Mouse (Mus musculus): ENCODE results near the gene Col26a1. TPM values are rescaled to one million over a fixed set of nuclear protein-coding genes. Genes with fewer than 3 reads are reported as not detected.

The Col26a1 gene
- polyA plus RNA-seq, 1 experiment, result 1.00 TPM

DNA sequence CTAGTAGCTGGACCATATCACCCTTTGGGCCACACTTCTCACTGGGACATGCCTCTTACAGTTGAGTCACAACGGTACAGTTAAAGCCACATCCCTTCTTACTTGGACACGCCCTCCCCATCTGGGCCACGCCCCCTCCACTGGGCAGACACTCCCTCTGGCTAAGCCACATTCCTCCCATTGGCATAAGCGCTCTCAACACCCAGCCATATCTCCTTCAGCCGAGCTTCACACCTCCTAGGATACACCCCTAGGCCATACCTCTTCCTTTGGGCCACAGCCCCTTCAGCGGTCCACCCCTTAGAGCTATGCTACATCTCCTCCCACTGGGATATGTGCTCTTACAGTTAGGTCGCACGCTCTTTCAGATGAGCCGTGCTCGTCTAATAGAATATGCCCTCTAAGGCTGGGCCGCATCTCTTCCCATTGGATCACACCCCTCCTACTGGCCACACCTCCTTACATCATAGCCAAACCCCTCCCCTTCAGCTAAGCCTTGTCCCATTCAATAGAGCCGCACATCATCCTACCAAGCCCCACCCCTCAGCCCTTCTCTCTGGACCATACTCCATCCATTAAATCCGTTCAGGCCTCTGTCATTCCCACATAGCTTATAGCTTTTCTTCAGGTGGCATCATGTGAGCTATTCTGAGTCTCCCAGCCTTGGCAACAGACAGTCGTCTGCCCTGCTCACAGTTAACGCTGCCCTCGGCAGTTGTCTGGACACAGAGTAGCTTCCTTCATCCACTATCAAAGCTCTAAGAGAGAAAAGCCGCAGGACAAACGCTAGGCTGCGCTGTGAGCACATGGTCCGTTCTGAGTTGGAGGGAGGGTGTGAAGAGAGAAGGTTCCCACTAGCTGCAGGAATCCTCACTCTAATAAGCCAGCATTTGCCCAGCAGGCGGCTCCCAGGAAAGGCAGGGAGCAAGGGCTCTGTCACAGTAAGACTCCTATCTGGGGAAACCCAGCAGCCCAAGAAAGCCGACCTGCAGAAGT, 109.7 kb downstream of the Col26a1 start:
- H3K36me3 ChIP-seq (ENCODE audit: control insufficient read depth, insufficient read depth), result no peaks in the 10 kb centered on the region
- no peak overlapping the region for H3ac ChIP-seq (ENCODE audit: control insufficient read depth, insufficient read length)
- H3K27me3 ChIP-seq (ENCODE audit: control insufficient read depth, insufficient read depth, insufficient read length), result no peaks in the 10 kb centered on the region
- H3K79me2 ChIP-seq (ENCODE audit: control insufficient read depth, insufficient read depth), result no peaks in the 10 kb centered on the region
- H3K4me2 ChIP-seq (ENCODE audit: low read depth), result no peak overlapping the region
- no peak for TF ChIP-seq MYOD1 (IDR thresholded peaks at IDR 0.05; ENCODE audit: control insufficient read depth in 1 of 3, insufficient read length in 2 of 3, low read depth in 2 of 3)
- no peak for TF ChIP-seq TCF12 (IDR thresholded peaks at IDR 0.05; ENCODE audit: insufficient read depth, poor library complexity, severe bottlenecking)
- no peak for TF ChIP-seq CEBPB (IDR thresholded peaks at IDR 0.05; ENCODE audit: insufficient read depth, poor library complexity, severe bottlenecking)
- TF ChIP-seq SRF (IDR thresholded peaks at IDR 0.05; ENCODE audit: control insufficient read depth, insufficient read length, low read depth), result no peak
- TF ChIP-seq REST (IDR thresholded peaks at IDR 0.05; ENCODE audit: insufficient read depth, insufficient read length), result no peak
- H3K4me3 ChIP-seq, result no peak overlapping the region

DNA sequence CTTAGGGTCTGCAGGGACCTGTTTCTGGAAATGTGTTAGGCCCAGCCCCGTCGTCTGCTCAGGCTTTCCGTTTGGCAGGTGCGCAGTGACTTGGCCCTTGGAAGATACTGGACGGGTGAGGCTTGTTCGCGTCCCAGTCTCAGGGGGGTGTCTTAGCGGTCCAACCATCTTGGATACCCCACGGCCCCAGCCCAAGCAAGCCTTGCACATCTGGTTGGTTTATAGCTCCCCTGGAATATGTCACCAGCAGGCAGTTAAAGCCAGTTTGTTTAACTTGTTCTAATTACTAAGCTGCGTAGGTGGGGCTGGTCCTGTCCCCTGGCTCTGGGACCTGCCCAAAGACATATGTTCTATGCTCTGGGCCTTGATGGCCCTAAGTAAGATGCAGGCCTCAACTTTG, 111.9 kb downstream of the Col26a1 start:
- Histone ChIP-seq H3K36me3 (ENCODE audit: control insufficient read depth, insufficient read depth) (no peaks in the 10 kb centered on the region), H3K4me3 (no peak overlapping the region), H3K27me3 (ENCODE audit: control insufficient read depth, insufficient read depth, insufficient read length) (no peaks in the 10 kb centered on the region), H3ac (ENCODE audit: control insufficient read depth, insufficient read length) (no peak overlapping the region), H3K79me2 (ENCODE audit: control insufficient read depth, insufficient read depth) (no peaks in the 10 kb centered on the region), H3K4me2 (ENCODE audit: low read depth) (no peak overlapping the region)
- TF ChIP-seq POLR2A (IDR thresholded peaks at IDR 0.05; ENCODE audit: insufficient read length, low read depth) (no peak), MYOG (IDR thresholded peaks at IDR 0.05; ENCODE audit: control insufficient read depth in 1 of 3, insufficient read depth in 1 of 3, insufficient read length in 2 of 3, low read depth in 2 of 3) (no peak), TCF3 (IDR thresholded peaks at IDR 0.05; ENCODE audit: insufficient read length, low read depth) (no peak), SRF (IDR thresholded peaks at IDR 0.05; ENCODE audit: control insufficient read depth, insufficient read length, low read depth) (no peak), USF1 (IDR thresholded peaks at IDR 0.05; ENCODE audit: low read depth) (no peak), POLR2AphosphoS2 (IDR thresholded peaks at IDR 0.05; ENCODE audit: insufficient read length, low read depth) (no peak), TCF12 (IDR thresholded peaks at IDR 0.05; ENCODE audit: insufficient read depth, poor library complexity, severe bottlenecking) (no peak), REST (IDR thresholded peaks at IDR 0.05; ENCODE audit: insufficient read depth, insufficient read length) (no peak), CEBPB (IDR thresholded peaks at IDR 0.05; ENCODE audit: insufficient read depth, poor library complexity, severe bottlenecking) (no peak), MYOD1 (IDR thresholded peaks at IDR 0.05; ENCODE audit: control insufficient read depth in 1 of 3, insufficient read length in 2 of 3, low read depth in 2 of 3) (no peak), E2F4 (IDR thresholded peaks at IDR 0.05; ENCODE audit: insufficient read depth) (no peak), MAX (IDR thresholded peaks at IDR 0.05; ENCODE audit: low read depth) (no peak)

DNA sequence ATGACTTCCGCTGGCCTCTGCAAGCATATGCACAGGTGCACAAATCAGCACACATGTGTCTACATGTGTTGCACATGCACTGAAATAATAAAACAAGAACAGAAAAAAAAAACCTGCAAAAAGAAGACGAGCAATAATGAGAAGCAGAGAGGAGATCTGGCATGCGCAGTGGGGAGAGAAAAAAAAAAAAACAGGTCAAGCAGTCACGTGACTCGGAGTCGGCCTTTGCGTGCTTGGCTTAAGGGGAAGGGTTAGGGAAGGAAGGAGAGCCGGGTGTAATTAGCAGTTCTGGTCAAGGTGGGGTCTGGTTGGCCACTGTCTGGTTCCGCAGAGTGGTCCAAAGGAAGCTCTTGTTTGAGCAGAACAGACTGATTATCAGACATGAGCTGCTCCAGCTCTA, 115.7 kb downstream of the Col26a1 start:
- no peaks in the 10 kb centered on the region for H3K36me3 ChIP-seq (ENCODE audit: control insufficient read depth, insufficient read depth)
- no peak for TF ChIP-seq SRF (IDR thresholded peaks at IDR 0.05; ENCODE audit: control insufficient read depth, insufficient read length, low read depth)
- TF ChIP-seq MYOD1 (IDR thresholded peaks at IDR 0.05; ENCODE audit: control insufficient read depth in 1 of 3, insufficient read length in 2 of 3, low read depth in 2 of 3), result no peak
- TF ChIP-seq USF1 (IDR thresholded peaks at IDR 0.05; ENCODE audit: low read depth), result no peak
- TF ChIP-seq TCF12 (IDR thresholded peaks at IDR 0.05; ENCODE audit: insufficient read depth, poor library complexity, severe bottlenecking), result no peak
- no peak for TF ChIP-seq TCF3 (IDR thresholded peaks at IDR 0.05; ENCODE audit: insufficient read length, low read depth)
- TF ChIP-seq POLR2A (IDR thresholded peaks at IDR 0.05; ENCODE audit: insufficient read length, low read depth), result no peak
- TF ChIP-seq E2F4 (IDR thresholded peaks at IDR 0.05; ENCODE audit: insufficient read depth), result no peak
- TF ChIP-seq POLR2AphosphoS2 (IDR thresholded peaks at IDR 0.05; ENCODE audit: insufficient read length, low read depth), result no peak
- no peak for TF ChIP-seq CEBPB (IDR thresholded peaks at IDR 0.05; ENCODE audit: insufficient read depth, poor library complexity, severe bottlenecking)
- TF ChIP-seq MAX (IDR thresholded peaks at IDR 0.05; ENCODE audit: low read depth), result no peak
- TF ChIP-seq REST (IDR thresholded peaks at IDR 0.05; ENCODE audit: insufficient read depth, insufficient read length), result no peak
- no peak for TF ChIP-seq MYOG (IDR thresholded peaks at IDR 0.05; ENCODE audit: control insufficient read depth in 1 of 3, insufficient read depth in 1 of 3, insufficient read length in 2 of 3, low read depth in 2 of 3)
- no peak overlapping the region for H3K4me2 ChIP-seq (ENCODE audit: low read depth)
- H3K4me3 ChIP-seq, result no peak overlapping the region
- H3K79me2 ChIP-seq (ENCODE audit: control insufficient read depth, insufficient read depth), result no peaks in the 10 kb centered on the region
- no peaks in the 10 kb centered on the region for H3K27me3 ChIP-seq (ENCODE audit: control insufficient read depth, insufficient read depth, insufficient read length)
- no peak overlapping the region for H3ac ChIP-seq (ENCODE audit: control insufficient read depth, insufficient read length)

DNA sequence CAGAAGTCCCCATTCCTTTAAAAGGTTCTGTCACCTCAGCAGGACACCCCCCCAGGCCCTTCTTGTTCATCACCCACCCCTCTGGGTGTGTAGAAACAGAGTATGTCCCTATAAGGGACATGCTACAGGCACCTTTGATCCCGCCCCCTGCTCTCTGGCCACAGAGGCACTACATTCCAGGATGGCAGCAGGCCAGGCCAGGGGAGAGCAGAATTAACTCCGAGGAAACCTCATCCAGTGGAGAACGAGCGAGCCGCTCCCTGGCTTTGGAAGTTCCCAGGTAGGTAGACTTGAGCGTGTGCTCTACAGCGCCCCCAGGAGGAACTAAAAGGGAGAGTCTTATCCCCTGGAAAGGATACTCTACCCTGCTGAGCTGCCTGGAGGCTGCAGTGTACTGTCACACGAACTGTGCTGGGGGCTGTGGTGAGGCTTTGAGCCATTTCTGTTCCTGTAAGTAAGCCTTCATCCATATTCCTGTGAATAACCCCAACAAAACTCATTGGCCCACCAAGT, 118.8 kb downstream of the Col26a1 start:
- Histone ChIP-seq H3K36me3 (ENCODE audit: control insufficient read depth, insufficient read depth) (no peaks in the 10 kb centered on the region), H3K4me2 (ENCODE audit: low read depth) (no peak overlapping the region), H3K4me3 (no peak overlapping the region), H3K79me2 (ENCODE audit: control insufficient read depth, insufficient read depth) (no peaks in the 10 kb centered on the region), H3ac (ENCODE audit: control insufficient read depth, insufficient read length) (no peak overlapping the region), H3K27me3 (ENCODE audit: control insufficient read depth, insufficient read depth, insufficient read length) (no peaks in the 10 kb centered on the region)
- TF ChIP-seq TCF3 (IDR thresholded peaks at IDR 0.05; ENCODE audit: insufficient read length, low read depth) (no peak), MYOD1 (IDR thresholded peaks at IDR 0.05; ENCODE audit: control insufficient read depth in 1 of 3, insufficient read length in 2 of 3, low read depth in 2 of 3) (no peak), MYOG (IDR thresholded peaks at IDR 0.05; ENCODE audit: control insufficient read depth in 1 of 3, insufficient read depth in 1 of 3, insufficient read length in 2 of 3, low read depth in 2 of 3) (no peak), POLR2A (IDR thresholded peaks at IDR 0.05; ENCODE audit: insufficient read length, low read depth) (no peak), MAX (IDR thresholded peaks at IDR 0.05; ENCODE audit: low read depth) (no peak), POLR2AphosphoS2 (IDR thresholded peaks at IDR 0.05; ENCODE audit: insufficient read length, low read depth) (no peak), E2F4 (IDR thresholded peaks at IDR 0.05; ENCODE audit: insufficient read depth) (no peak), CEBPB (IDR thresholded peaks at IDR 0.05; ENCODE audit: insufficient read depth, poor library complexity, severe bottlenecking) (no peak), REST (IDR thresholded peaks at IDR 0.05; ENCODE audit: insufficient read depth, insufficient read length) (no peak), TCF12 (IDR thresholded peaks at IDR 0.05; ENCODE audit: insufficient read depth, poor library complexity, severe bottlenecking) (no peak)

All from myocyte (in vitro differentiated cells).